Mouse (Mus musculus) hindbrain, embryonic 11.5 days (tissue): ENCODE measurements around the gene Aif1l. TPM values are rescaled to one million over a fixed set of nuclear protein-coding genes. Genes with fewer than 3 reads are reported as not detected.

Experiments used
- ATAC-seq: fragments of 200-750 bp; cut with Nextera tagmentation; 2 replicates; pipeline ENCODE4 v1.8.0; 2017; ENCODE audit warnings: mild to moderate bottlenecking, moderate TSS enrichment, moderate library complexity; ENCODE audit not compliant: low FRiP score
- DNase-seq: peaks from one replicate; pipeline ENCODE4 v3.0.0-alpha.2; 2015; ENCODE audit warnings: low spot score
- H3K27ac ChIP-seq: fragments of 300-500 bp; sonication (generic); 2 replicates; pipeline ENCODE4 v1.5.1; 2014; ENCODE audit warnings: mild to moderate bottlenecking, low read depth, low read length
- H3K27me3 ChIP-seq: fragments of 300-500 bp; sonication (generic); 2 replicates; pipeline ENCODE4 v1.6.1; 2014; ENCODE audit warnings: mild to moderate bottlenecking, low read length, moderate library complexity, mixed read lengths; ENCODE audit not compliant: control insufficient read depth, insufficient read depth
- H3K36me3 ChIP-seq: fragments of 300-500 bp; sonication (generic); 2 replicates; pipeline ENCODE4 v1.6.1; 2014; ENCODE audit warnings: mild to moderate bottlenecking, low read length, moderate library complexity, mixed read lengths; ENCODE audit not compliant: control insufficient read depth, insufficient read depth
- H3K4me1 ChIP-seq: fragments of 300-500 bp; sonication (generic); replicated peaks from 2 replicates; pipeline ENCODE4 v1.6.1; 2014; ENCODE audit warnings: low read length, mixed read lengths; ENCODE audit not compliant: control insufficient read depth, insufficient read depth
- H3K4me2 ChIP-seq: fragments of 300-500 bp; sonication (generic); replicated peaks from 2 replicates; pipeline ENCODE4 v1.6.1; 2014; ENCODE audit warnings: mild to moderate bottlenecking, low read depth, low read length
- H3K4me3 ChIP-seq: fragments of 300-500 bp; sonication (generic); 2 replicates; pipeline ENCODE4 v1.5.1; 2014; ENCODE audit warnings: low read depth, low read length
- H3K9ac ChIP-seq: fragments of 300-500 bp; sonication (generic); 2 replicates; pipeline ENCODE4 v1.6.1; 2014; ENCODE audit warnings: low read depth, low read length
- H3K9me3 ChIP-seq: fragments of 300-500 bp; sonication (generic); 2 replicates; pipeline ENCODE4 v1.6.1; 2016; ENCODE audit warnings: low read length; ENCODE audit not compliant: control insufficient read depth
- WGBS: fragments of 180-500 bp; shearing (Covaris S2); extraction: QIAGEN DNeasy Blood & Tissue Kit; methylation state at CpG from one replicate; pipeline ENCODE4 v1.1.7; 2014; 5-methylcytosine and 5-hydroxymethylcytosine counted together
- polyA plus RNA-seq: library from polyadenylated mRNA; unstranded; fragments of >200 nt; fragmentation: Nextera tagmentation; extraction: Ambion mirVana; gene quantifications from 2 replicates; pipeline ENCODE4 v1.2.1, GENCODE M21; 2014

Aif1l gene
- polyA plus RNA-seq, 1 experiment from 2014 or later, result 54.0 TPM

DNA sequence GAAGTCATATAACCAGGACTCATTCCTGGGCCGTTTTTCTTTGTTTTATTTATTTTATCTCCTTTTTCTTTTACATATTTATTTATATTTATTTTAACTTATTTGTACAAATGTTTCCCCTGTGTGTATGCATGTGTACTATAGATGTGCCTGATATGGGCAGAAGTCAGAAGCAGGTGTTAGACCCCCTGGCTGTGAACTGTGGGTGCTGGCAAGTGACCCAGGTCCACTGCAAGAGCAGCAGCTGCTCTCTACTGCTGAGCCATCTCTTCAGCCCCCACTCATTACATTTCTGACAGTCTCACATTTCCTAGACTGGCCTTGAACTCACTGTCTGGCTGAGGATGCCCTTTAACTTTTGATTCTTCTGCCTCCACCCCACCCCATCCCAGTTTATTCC lies 11.6 kb upstream of the Aif1l start:
- Histone ChIP-seq H3K4me1 (no peaks in the 10 kb centered on the region), H3K4me3 (no peak overlapping the region), H3K36me3 (no peaks in the 10 kb centered on the region), H3K4me2 (no peak overlapping the region), H3K27ac (no peak overlapping the region), H3K9me3 (no peaks in the 10 kb centered on the region), H3K27me3 (no peaks in the 10 kb centered on the region), H3K9ac (no peak overlapping the region)
- 88% methylated on average over 1 of the region's 1 CpGs for WGBS
- DNase-seq, result no peak
- no peak for ATAC-seq

GRCm38 (mm10) chr2:31943011-31943410 lies 6.9 kb upstream of the Aif1l start:
- Histone ChIP-seq H3K4me2 (no peak overlapping the region), H3K9ac (no peak overlapping the region), H3K27ac (no peak overlapping the region), H3K27me3 (no peaks in the 10 kb centered on the region), H3K4me3 (no peak overlapping the region), H3K4me1 (no peaks in the 10 kb centered on the region), H3K36me3 (no peaks in the 10 kb centered on the region), H3K9me3 (no peaks in the 10 kb centered on the region)
- 75% methylated on average over 4 of the region's 4 CpGs for WGBS
- no peak for DNase-seq
- ATAC-seq, result no peak

DNA sequence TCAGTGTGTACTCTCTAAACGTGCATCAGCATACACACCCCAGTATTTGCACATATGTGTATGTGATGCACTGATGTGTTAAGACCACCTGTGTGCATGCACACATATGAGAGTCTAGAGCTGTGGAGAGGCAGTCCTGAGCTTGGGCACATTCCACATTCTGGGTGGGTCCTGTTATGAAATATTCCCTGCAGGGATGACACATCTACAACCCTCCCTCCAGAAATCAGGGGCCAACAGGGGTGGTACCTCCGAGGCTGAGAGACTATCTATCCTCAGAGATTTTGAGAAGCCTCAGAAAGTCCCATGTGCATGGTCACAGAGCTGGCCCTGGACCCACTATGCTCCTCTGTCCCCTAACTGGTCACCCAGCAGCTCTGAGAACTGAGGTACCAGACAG lies 4.4 kb upstream of the Aif1l start:
- no peak for DNase-seq
- WGBS, result 91% methylated on average over 2 of the region's 2 CpGs

DNA sequence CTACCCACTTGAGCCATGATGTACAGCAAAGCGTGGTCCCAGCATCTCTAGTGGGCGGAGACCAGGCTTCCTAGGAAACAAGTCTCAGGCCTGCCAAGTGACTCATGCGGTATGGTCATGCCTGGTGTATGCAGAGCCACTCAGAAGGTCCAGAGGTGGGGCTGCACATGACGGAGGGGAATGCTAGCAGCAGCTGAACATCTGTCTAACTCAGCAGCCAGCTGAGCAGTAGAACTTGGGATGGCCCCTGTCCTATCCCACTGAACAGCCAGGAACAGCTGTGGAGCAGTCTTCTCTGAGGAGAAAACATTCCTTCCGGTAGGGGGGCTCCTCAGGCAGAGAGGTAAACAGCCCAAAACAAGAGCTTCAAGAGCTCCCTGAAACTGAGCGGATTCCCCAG lies 1.5 kb upstream of the Aif1l start:
- Histone ChIP-seq H3K4me1 (peaks cover 3% of the 10 kb centered on the region; the same call in 1 of the 2 replicates), H3K27ac (no peak overlapping the region), H3K9me3 (no peaks in the 10 kb centered on the region), H3K4me3 (no peak overlapping the region), H3K36me3 (no peaks in the 10 kb centered on the region), H3K4me2 (no peak overlapping the region), H3K9ac (no peak overlapping the region), H3K27me3 (no peaks in the 10 kb centered on the region)
- DNase-seq (no peak), ATAC-seq (no peak)
- 75% methylated on average over 6 of the region's 6 CpGs for WGBS

More for the DNA sequence above, 4.4 kb upstream of the Aif1l start:
- H3K27me3 ChIP-seq, result no peaks in the 10 kb centered on the region
- H3K9me3 ChIP-seq, result no peaks in the 10 kb centered on the region
- no peak overlapping the region for H3K4me2 ChIP-seq
- H3K4me3 ChIP-seq, result no peak overlapping the region
- no peaks in the 10 kb centered on the region for H3K36me3 ChIP-seq
- no peak for ATAC-seq
- no peak overlapping the region for H3K27ac ChIP-seq
- no peaks in the 10 kb centered on the region for H3K4me1 ChIP-seq
- no peak overlapping the region for H3K9ac ChIP-seq

DNA sequence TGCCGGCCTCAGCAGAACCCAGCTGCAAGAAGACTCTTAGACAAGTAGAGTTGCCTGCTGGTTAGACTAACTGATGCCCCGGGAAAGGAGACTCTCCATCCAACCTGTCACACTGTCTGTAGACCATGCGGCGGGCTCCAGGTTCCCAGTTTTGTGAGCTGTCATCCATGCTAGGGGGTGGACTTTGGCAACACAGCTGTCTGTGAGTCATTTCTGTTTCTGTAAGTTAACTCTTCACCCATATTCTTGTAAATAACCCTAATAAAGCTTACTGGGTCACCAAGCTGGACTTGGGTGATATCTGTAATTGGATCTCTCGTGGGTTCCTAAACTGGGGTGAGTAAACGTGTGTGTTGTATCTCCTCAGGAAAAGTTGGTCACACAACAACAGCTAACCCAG lies 1.1 kb upstream of the Aif1l start:
- Histone ChIP-seq H3K27ac (no peak overlapping the region), H3K9me3 (no peaks in the 10 kb centered on the region), H3K36me3 (no peaks in the 10 kb centered on the region), H3K4me3 (no peak overlapping the region), H3K9ac (no peak overlapping the region), H3K4me1 (peaks cover 3% of the 10 kb centered on the region; the same call in 1 of the 2 replicates), H3K27me3 (no peaks in the 10 kb centered on the region), H3K4me2 (no peak overlapping the region)
- 77% methylated on average over 6 of the region's 6 CpGs for WGBS
- DNase-seq, result no peak
- no peak for ATAC-seq

DNA sequence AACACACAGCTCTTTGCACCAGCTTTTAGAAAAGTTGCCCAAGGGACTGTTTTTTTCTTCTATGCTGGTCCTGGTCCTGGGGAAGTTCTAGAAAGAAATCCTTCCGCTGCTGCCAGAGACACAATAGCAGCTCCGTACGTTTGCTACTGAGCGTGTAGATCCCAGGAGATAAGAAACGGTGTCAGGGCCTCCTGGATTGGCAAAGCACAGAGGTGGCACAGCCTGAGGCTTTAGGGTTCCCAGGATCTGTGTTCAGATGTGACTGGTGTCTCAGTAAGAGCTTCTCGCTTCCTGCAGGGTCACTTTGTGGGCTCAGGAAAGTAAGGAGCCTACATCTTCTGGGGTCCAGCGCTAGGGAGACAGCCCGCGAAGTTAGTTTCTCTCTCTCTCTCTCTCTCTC lies 1.0 kb downstream of the Aif1l start:
- Histone ChIP-seq H3K27me3 (no peaks in the 10 kb centered on the region), H3K27ac (no peak overlapping the region), H3K9me3 (no peaks in the 10 kb centered on the region), H3K4me3 (peak overlapping the region; percentile 62), H3K36me3 (no peaks in the 10 kb centered on the region), H3K4me1 (peaks cover 3% of the 10 kb centered on the region; the same call in 1 of the 2 replicates), H3K9ac (peak overlapping the region; percentile 64), H3K4me2 (peak overlapping the region; percentile 88)
- DNase-seq (no peak), ATAC-seq (no peak)
- WGBS, result 28% methylated on average over 9 of the region's 9 CpGs

GRCm38 (mm10) chr2:31952236-31952635 lies 2.3 kb downstream of the Aif1l start:
- Histone ChIP-seq H3K9me3 (no peaks in the 10 kb centered on the region), H3K9ac (no peak overlapping the region), H3K27ac (no peak overlapping the region), H3K36me3 (no peaks in the 10 kb centered on the region), H3K4me2 (no peak overlapping the region), H3K4me3 (no peak overlapping the region), H3K4me1 (peaks cover 3% of the 10 kb centered on the region; the same call in 1 of the 2 replicates), H3K27me3 (no peaks in the 10 kb centered on the region)
- DNase-seq (no peak), ATAC-seq (no peak)
- 95% methylated on average over 10 of the region's 10 CpGs for WGBS

- H3K4me3 ChIP-seq, result no peak overlapping the region
- no peaks in the 10 kb centered on the region for H3K36me3 ChIP-seq
- no peak for ATAC-seq
- H3K27me3 ChIP-seq, result no peaks in the 10 kb centered on the region
- DNase-seq, result no peak
- no peak overlapping the region for H3K27ac ChIP-seq
- peaks cover 3% of the 10 kb centered on the region; the same call in 1 of the 2 replicates for H3K4me1 ChIP-seq
- WGBS, result 91% methylated on average over 3 of the region's 3 CpGs
- no peak overlapping the region for H3K9ac ChIP-seq
- H3K4me2 ChIP-seq, result no peak overlapping the region
- H3K9me3 ChIP-seq, result no peaks in the 10 kb centered on the region
Observed at GRCm38 (mm10) chr2:31952725-31953124, 2.8 kb downstream of the Aif1l start.

DNA sequence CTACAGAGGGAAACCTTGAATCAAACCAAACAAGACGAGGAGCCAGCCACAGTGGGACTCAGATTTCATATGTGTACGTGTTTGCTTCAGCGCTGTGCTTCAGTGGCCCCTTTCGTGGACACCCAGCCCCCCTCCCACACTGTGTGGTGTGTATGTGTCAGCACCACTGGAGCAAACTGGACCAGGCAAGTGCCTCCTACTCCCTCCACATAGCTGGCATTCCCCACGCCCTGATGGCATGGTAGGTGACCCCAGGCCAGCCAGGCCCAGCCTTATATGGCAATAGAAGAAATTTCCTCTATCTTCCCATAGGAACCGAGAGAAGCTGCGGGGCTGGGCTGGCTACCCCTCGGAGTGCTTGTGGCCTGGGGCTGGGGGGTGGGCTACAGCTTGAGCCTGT lies 3.7 kb downstream of the Aif1l start:
- H3K27me3 ChIP-seq, result no peaks in the 10 kb centered on the region
- no peaks in the 10 kb centered on the region for H3K36me3 ChIP-seq
- H3K4me1 ChIP-seq, result peaks cover 3% of the 10 kb centered on the region; the same call in 1 of the 2 replicates
- no peak overlapping the region for H3K27ac ChIP-seq
- DNase-seq, result no peak
- WGBS, result 87% methylated on average over 8 of the region's 8 CpGs
- ATAC-seq, result no peak
- no peak overlapping the region for H3K9ac ChIP-seq
- H3K4me2 ChIP-seq, result no peak overlapping the region
- no peaks in the 10 kb centered on the region for H3K9me3 ChIP-seq
- H3K4me3 ChIP-seq, result no peak overlapping the region
